Comparison of ENCODE assay signal across 30 mouse cellular contexts in the genomic region with DNA sequence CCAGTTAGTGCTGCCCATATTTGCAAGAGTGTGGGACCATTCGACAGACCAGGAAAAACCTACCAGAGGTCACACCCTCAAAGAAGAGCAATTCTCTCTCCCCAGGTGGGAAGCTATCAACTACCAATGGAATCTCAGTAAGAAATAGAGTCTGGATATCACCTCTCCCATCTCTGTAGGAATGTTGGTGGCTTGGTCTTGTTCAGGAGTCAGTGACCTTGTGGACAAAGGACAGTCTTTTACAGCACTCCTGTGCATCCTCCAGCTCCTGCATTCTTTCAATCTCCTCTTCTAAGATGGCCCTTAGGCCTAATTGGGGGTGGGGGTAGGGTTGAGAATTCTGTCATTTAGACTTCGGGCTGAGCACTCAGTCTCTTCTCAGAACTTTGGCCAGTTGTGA.
"Had no signal": no experiment of that assay in that cellular context is flagged by ENCODE, and none has a peak within 500 bp of the region (broad histone marks: within the 10 kb centered on the region; RNA-seq: fewer than 3 reads in every experiment).

No protein-coding gene starts in this region.

- H3K9me3 ChIP-seq: heart, embryonic 12.5 days; heart, embryonic 13.5 days; heart, embryonic 15.5 days; hindbrain, embryonic 10.5 days; hindbrain, embryonic 12.5 days; hindbrain, embryonic 13.5 days; hindbrain, embryonic 15.5 days; intestine, embryonic 15.5 days; kidney, embryonic 15.5 days had no signal

- H3K9ac ChIP-seq: heart, embryonic 12.5 days; heart, embryonic 13.5 days; heart, embryonic 15.5 days; hindbrain, embryonic 12.5 days; hindbrain, embryonic 13.5 days; hindbrain, embryonic 14.5 days; hindbrain, embryonic 15.5 days; intestine, embryonic 15.5 days; kidney, embryonic 15.5 days had no signal

- H3K4me3 ChIP-seq: heart, embryonic 12.5 days; heart, embryonic 13.5 days; heart, embryonic 15.5 days; hindbrain, embryonic 10.5 days; hindbrain, embryonic 12.5 days; hindbrain, embryonic 13.5 days; hindbrain, embryonic 15.5 days; intestine, embryonic 15.5 days; kidney, embryonic 15.5 days; layer of hippocampus, adult 2 months; left cerebral cortex, adult 2 months had no signal

- H3K4me1 ChIP-seq: heart, embryonic 15.5 days; hindbrain, embryonic 10.5 days; hindbrain, embryonic 12.5 days; intestine, embryonic 15.5 days had no signal

- H3K36me3 ChIP-seq: heart, embryonic 12.5 days; heart, embryonic 13.5 days; heart, embryonic 15.5 days; hindbrain, embryonic 10.5 days; hindbrain, embryonic 12.5 days; hindbrain, embryonic 13.5 days; hindbrain, embryonic 15.5 days; intestine, embryonic 15.5 days; kidney, embryonic 15.5 days had no signal

- H3K27ac ChIP-seq: heart, embryonic 13.5 days; heart, embryonic 15.5 days; hindbrain, embryonic 10.5 days; hindbrain, embryonic 12.5 days; hindbrain, postnatal 0 days; intestine, embryonic 15.5 days; kidney, embryonic 15.5 days; kidney, postnatal 0 days; layer of hippocampus, adult 2 months; left cerebral cortex, adult 2 months had no signal

- DNase-seq: heart, postnatal 10 days; heart, postnatal 14 days; heart, postnatal 36 days; heart, postnatal 4 days; kidney, adult 11 months; kidney, adult 18-20 months; kidney, adult 2 months; kidney, adult 8-10 months; kidney, adult 9 months; kidney, postnatal 10 days; kidney, postnatal 14 days; kidney, postnatal 25 days; kidney, postnatal 36 days; kidney, postnatal 4 days; layer of hippocampus, adult 9-11 months; layer of hippocampus, postnatal 36 days had no signal
